Mouse (Mus musculus): Measurements from ENCODE around the gene Cdh8. TPM values are rescaled to one million over a fixed set of nuclear protein-coding genes. Genes with fewer than 3 reads are reported as not detected.
"Not testable (repeated sequence)": the region's sequence is repeated elsewhere in the genome, so short reads cannot be mapped to it uniquely, and the experiment has no call there.

Gene Cdh8
- polyA plus RNA-seq, 1 experiment from 2014 or later, result 6.4 TPM

DNA sequence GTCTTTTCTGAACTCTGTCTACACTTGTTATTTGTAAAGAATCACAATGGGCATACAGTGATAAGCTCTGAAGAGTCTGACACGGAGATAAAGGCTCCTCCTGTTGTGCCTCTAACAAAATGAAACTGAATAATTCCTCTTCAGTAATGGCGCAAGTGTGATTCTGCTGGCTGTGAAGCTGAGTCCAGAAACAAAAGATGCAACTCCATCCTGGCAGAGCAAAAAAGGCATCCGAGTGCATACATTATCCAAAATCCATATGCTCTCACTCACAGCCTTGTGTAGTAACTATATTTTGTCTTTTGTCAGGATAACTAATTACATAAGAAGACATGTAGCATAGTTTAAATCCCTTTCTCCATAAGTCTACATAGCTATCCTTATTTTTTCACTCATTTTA, 149.1 kb downstream of the Cdh8 start:
- Histone ChIP-seq H3K4me3 (no peak overlapping the region), H3K27me3 (no peaks in the 10 kb centered on the region), H3K36me3 (no peaks in the 10 kb centered on the region), H3K9me3 (no peaks in the 10 kb centered on the region), H3K4me1 (no peaks in the 10 kb centered on the region), H3K4me2 (no peak overlapping the region), H3K9ac (no peak overlapping the region), H3K27ac (no peak overlapping the region)
- 69% methylated on average over 3 of the region's 3 CpGs for WGBS
- no peak for ATAC-seq (ENCODE audit: borderline replicate concordance, extremely low read depth, low FRiP score, low TSS enrichment)

DNA sequence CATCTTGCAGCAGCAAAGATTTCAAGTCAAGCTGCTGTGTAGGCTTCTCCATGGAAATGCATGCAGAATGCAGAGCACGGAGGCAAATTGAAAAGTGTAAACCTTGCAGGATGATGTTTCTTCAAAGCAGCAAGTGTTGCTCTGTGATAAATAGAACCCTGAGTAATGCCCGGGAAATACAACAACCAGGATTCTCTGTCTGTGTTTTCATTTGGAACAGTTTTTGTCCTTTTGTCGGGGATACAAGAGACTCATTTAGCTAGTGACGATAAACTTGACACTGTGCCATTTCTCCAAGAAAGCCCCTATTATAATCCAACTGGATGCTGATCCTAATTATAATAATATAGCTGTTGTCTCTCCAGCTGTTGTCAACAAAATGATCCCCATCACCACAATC, 181.9 kb downstream of the Cdh8 start:
- 74% methylated on average over 4 of the region's 4 CpGs for WGBS
- Histone ChIP-seq H3K9me3 (no peaks in the 10 kb centered on the region), H3K4me2 (no peak overlapping the region), H3K4me3 (no peak overlapping the region), H3K9ac (no peak overlapping the region), H3K27me3 (no peaks in the 10 kb centered on the region), H3K4me1 (no peaks in the 10 kb centered on the region), H3K36me3 (no peaks in the 10 kb centered on the region), H3K27ac (no peak overlapping the region)
- no peak for ATAC-seq (ENCODE audit: borderline replicate concordance, extremely low read depth, low FRiP score, low TSS enrichment)

DNA sequence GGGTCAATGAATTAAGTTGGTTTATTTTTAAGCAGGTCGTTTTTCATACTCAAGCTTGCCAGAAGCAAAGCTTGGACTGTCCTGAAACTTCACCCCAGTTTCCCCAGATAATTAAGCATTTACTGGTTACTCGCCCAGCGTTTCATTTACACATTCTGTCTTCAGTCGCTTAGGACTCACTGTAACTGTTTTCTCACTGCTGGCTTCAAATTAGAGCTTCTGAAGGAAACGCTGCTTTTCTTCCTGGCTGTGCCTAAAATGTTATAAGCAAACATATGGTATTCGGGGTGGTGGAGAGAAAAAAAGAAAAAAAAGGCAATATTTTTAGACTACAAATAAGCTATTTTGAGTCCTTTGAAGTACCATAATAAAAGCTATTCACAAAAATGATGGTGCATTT, 192.6 kb downstream of the Cdh8 start:
- H3K27me3 ChIP-seq, result no peaks in the 10 kb centered on the region
- ATAC-seq (ENCODE audit: borderline replicate concordance, extremely low read depth, low FRiP score, low TSS enrichment), result no peak
- H3K4me2 ChIP-seq, result no peak overlapping the region
- H3K4me1 ChIP-seq, result no peaks in the 10 kb centered on the region
- no peaks in the 10 kb centered on the region for H3K36me3 ChIP-seq
- WGBS, result 64% methylated on average over 6 of the region's 6 CpGs
- H3K4me3 ChIP-seq, result no peak overlapping the region
- no peaks in the 10 kb centered on the region for H3K9me3 ChIP-seq
- H3K27ac ChIP-seq, result no peak overlapping the region
- no peak overlapping the region for H3K9ac ChIP-seq

DNA sequence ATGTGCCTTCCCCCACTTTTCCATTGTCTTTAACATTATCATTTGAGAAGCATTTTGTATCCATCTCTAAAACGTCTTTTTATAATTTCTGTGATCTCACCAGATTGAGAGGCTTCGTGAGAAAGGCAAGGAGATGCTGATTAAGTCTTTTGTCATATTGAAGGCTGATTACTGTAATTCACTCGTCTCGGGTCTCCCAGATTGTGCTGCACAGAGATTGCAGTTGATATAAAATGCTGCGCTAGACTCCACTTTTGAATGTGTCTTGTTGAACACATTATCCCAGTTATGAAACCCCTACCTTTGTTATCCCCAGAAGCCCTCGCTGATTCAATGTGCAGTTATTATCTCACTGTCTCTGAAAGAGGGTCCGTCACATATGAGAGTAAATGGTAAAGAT, 211.1 kb downstream of the Cdh8 start:
- no peak for ATAC-seq (ENCODE audit: borderline replicate concordance, extremely low read depth, low FRiP score, low TSS enrichment)
- Histone ChIP-seq H3K9me3 (no peaks in the 10 kb centered on the region), H3K36me3 (no peaks in the 10 kb centered on the region), H3K27ac (no peak overlapping the region), H3K4me3 (no peak overlapping the region), H3K27me3 (no peaks in the 10 kb centered on the region), H3K4me2 (no peak overlapping the region), H3K4me1 (no peaks in the 10 kb centered on the region), H3K9ac (no peak overlapping the region)
- WGBS, result 83% methylated on average over 7 of the region's 7 CpGs

DNA sequence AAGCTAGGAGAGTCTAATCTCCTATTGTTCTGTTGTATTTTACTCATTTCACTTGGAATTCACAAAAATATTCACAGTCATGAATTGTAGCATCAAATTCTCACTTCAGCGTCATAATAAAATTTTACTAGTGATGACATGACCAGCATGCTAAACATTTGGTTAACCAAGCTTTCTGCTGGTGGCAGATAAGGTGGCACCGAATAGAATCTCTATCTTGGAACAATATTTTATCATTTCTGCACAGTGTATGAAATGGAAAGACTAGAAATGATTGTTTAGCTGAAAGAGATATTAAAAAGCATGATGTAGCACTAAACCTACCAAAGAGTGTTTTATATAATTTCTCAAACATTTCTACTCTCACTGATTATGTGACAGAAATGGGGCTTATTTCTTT, 225.6 kb downstream of the Cdh8 start:
- ATAC-seq (ENCODE audit: borderline replicate concordance, extremely low read depth, low FRiP score, low TSS enrichment), result no peak
- no peak overlapping the region for H3K4me3 ChIP-seq
- H3K9ac ChIP-seq, result no peak overlapping the region
- no peaks in the 10 kb centered on the region for H3K36me3 ChIP-seq
- no peaks in the 10 kb centered on the region for H3K9me3 ChIP-seq
- H3K4me1 ChIP-seq, result no peaks in the 10 kb centered on the region
- H3K27me3 ChIP-seq, result no peaks in the 10 kb centered on the region
- WGBS, result 82% methylated on average over 2 of the region's 2 CpGs
- H3K4me2 ChIP-seq, result no peak overlapping the region
- H3K27ac ChIP-seq, result no peak overlapping the region

DNA sequence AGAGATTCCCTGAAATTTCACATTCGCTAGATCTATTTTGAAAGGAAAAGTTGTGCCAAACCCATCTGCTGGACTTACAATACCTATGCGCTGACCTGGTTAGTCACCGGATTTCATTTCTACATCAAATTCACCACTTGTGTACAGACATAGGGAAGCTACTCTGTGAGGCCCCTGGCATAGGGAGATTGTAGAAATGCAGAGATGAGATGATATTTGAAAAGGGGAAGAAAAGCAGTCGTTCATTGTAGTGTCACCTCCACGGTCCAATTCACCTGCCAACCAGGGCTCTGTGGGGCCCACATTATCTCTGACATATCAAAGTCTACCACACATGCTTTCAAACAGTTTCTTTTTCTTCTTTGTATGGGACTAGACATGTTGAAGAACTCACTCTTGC, 229.4 kb downstream of the Cdh8 start:
- no peak overlapping the region for H3K4me2 ChIP-seq
- H3K4me3 ChIP-seq, result no peak overlapping the region
- H3K9ac ChIP-seq, result no peak overlapping the region
- no peaks in the 10 kb centered on the region for H3K27me3 ChIP-seq
- ATAC-seq (ENCODE audit: borderline replicate concordance, extremely low read depth, low FRiP score, low TSS enrichment), result no peak
- no peaks in the 10 kb centered on the region for H3K9me3 ChIP-seq
- H3K4me1 ChIP-seq, result no peaks in the 10 kb centered on the region
- WGBS, result 87% methylated on average over 5 of the region's 5 CpGs
- no peaks in the 10 kb centered on the region for H3K36me3 ChIP-seq
- no peak overlapping the region for H3K27ac ChIP-seq

DNA sequence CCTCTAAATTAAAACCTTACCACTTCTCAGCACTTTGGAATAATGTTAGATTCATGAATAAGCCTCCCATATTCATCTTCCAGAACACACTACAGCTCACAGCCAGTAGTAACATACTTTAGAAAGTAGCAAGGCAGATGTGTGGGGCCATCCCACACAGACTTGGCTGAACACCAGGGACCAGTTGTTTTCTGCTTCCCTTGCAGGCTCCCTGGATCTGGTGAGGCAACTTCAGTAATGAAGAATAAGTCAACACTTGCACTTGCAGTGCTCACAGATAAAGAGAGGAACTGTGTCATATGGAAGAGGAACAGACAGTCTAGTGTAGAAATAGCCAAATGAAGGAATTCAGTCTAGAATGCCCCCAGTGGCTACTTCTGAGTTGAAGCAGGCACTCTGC, 232.1 kb downstream of the Cdh8 start:
- no peak overlapping the region for H3K4me3 ChIP-seq
- H3K9me3 ChIP-seq, result no peaks in the 10 kb centered on the region
- H3K4me2 ChIP-seq, result no peak overlapping the region
- no peak overlapping the region for H3K9ac ChIP-seq
- ATAC-seq (ENCODE audit: borderline replicate concordance, extremely low read depth, low FRiP score, low TSS enrichment), result no peak
- H3K27ac ChIP-seq, result no peak overlapping the region
- H3K27me3 ChIP-seq, result no peaks in the 10 kb centered on the region
- H3K36me3 ChIP-seq, result no peaks in the 10 kb centered on the region
- no peaks in the 10 kb centered on the region for H3K4me1 ChIP-seq

DNA sequence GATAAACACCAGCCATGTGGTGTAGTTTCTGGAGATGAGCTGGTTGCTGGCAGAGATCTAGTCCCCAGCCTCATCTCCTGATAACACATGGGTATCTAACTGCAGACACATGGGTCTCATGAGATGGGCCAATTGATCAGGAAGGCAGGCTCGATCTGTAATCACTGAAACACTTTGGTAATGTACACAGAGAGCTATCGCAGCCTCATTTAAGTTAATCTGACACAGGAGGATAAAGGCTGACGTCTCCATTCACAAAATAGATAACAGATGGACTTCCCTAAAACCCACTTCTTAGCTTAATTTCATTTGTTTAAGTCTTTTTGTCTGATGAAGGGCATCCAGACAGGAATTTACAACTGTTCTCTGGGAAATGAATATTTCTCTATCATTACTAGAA, 249.3 kb downstream of the Cdh8 start:
- 51% methylated on average over 3 of the region's 3 CpGs for WGBS
- Histone ChIP-seq H3K27me3 (no peaks in the 10 kb centered on the region), H3K9ac (no peak overlapping the region), H3K4me3 (no peak overlapping the region), H3K9me3 (no peaks in the 10 kb centered on the region), H3K4me1 (no peaks in the 10 kb centered on the region), H3K36me3 (no peaks in the 10 kb centered on the region), H3K4me2 (no peak overlapping the region), H3K27ac (no peak overlapping the region)
- ATAC-seq (ENCODE audit: borderline replicate concordance, extremely low read depth, low FRiP score, low TSS enrichment), result no peak

DNA sequence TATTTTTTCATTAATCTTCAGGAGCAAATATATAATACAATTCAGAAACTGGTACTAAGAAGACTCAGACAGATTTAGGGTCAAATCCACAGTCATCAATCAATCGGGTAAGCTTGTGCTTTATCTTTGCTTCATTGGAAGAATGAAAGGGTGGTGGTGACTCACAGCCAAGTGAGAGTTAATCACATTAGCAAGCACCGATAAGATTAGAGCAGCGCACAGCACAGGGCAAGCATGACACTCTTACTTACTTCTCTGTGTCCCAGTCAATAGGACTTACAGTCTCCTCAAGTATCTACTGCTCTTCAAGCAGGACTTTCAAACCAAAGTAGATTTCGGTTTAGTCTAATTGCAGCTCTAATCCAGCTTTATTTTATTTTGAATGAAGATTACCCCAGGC, 254.6 kb downstream of the Cdh8 start:
- Histone ChIP-seq H3K4me3 (no peak overlapping the region), H3K4me2 (no peak overlapping the region), H3K9me3 (no peaks in the 10 kb centered on the region), H3K9ac (no peak overlapping the region), H3K4me1 (no peaks in the 10 kb centered on the region), H3K27me3 (no peaks in the 10 kb centered on the region), H3K36me3 (no peaks in the 10 kb centered on the region), H3K27ac (no peak overlapping the region)
- ATAC-seq (ENCODE audit: borderline replicate concordance, extremely low read depth, low FRiP score, low TSS enrichment), result no peak
- 18% methylated on average over 4 of the region's 4 CpGs for WGBS

DNA sequence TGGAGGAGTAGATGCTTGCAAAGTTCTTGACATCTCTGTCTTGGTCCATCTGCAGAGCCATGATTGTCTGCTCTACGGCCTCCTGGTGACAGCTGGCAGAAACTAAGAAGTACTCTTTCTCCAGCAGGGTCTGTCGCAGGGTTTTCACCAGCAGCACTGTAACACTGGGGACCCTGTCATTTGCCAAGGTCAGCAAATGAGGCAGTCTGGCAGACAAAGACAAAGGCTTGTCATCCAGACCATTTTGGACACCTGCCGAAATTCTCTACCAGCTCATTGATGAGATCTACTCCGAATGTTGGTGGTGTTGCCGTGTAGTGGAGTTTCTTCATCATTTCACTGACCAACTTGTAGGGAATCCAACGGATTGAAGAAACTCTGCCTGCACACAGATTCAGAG, 270.8 kb downstream of the Cdh8 start:
- Histone ChIP-seq H3K9me3 (no peaks in the 10 kb centered on the region), H3K4me3 (no peak overlapping the region), H3K4me1 (no peaks in the 10 kb centered on the region), H3K27ac (no peak overlapping the region), H3K27me3 (no peaks in the 10 kb centered on the region), H3K9ac (no peak overlapping the region), H3K4me2 (no peak overlapping the region), H3K36me3 (no peaks in the 10 kb centered on the region)
- ATAC-seq (ENCODE audit: borderline replicate concordance, extremely low read depth, low FRiP score, low TSS enrichment), result no peak
- 87% methylated on average over 6 of the region's 6 CpGs for WGBS

DNA sequence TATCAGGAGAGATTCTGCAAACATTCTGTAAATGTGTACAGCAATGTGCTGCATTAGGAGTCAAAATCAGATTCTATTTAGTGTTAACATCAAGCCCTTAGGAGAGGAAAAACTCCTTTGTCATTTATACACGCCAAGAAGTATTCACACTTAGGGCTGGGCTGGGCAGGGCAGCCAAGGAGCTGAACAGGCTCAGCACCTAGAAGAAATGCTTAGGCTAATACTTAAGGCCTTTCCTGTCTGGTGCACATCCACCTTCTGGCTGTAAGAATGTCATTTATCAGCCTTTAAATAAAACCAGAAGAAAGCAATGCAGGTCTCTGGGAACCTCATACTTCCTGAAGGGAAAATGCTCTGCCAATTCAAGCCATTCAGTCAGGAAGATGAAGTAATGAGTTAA, 271.5 kb downstream of the Cdh8 start:
- H3K9ac ChIP-seq; H3K36me3 ChIP-seq; H3K27ac ChIP-seq; H3K4me2 ChIP-seq; H3K4me3 ChIP-seq; H3K9me3 ChIP-seq; H3K4me1 ChIP-seq; ATAC-seq (ENCODE audit: borderline replicate concordance, extremely low read depth, low FRiP score, low TSS enrichment); H3K27me3 ChIP-seq: not testable (repeated sequence)
- 37% methylated on average over 1 of the region's 1 CpGs for WGBS

DNA sequence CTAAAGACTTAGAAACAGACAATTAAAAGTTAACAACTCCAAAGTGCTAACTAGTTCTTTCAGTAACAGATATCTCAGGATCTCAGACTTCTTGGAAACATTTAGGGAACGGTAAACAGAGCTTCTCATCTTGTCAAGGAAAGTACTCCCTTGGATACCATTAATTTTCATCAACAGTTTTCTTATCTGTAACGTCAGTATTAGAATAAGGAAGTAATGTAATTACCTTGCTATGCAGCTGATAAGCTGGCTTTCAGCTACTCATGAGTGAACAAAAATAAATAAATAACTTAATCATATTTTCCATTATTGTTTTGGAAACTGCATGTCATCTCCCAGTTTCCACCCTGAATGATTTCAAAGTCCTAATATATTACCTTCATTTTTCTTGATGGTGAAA, 317.8 kb downstream of the Cdh8 start:
- no peaks in the 10 kb centered on the region for H3K27me3 ChIP-seq
- WGBS, result 48% methylated on average over 2 of the region's 2 CpGs

DNA sequence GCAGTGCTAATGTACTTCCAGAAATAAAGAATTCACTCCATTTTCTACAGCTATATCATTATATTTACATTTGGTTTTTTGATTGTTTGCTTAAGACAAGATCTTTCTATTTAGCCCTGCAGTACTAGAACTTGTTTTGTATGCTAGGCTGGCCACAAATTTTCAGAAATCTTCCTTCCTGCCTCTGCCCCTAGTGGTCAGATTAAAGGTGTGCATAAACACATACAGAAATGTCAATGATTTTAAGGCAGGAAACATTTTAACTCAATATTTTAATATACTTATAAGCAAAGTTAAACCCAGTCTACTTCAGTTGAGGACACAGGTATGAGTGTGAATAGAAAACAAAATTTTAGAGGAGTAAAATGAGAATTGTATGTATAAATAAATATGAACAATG, 364.9 kb downstream of the Cdh8 start:
- no peaks in the 10 kb centered on the region for H3K36me3 ChIP-seq
- no peak for ATAC-seq (ENCODE audit: borderline replicate concordance, extremely low read depth, low FRiP score, low TSS enrichment)
- no peaks in the 10 kb centered on the region for H3K9me3 ChIP-seq
- no peaks in the 10 kb centered on the region for H3K27me3 ChIP-seq
- H3K4me2 ChIP-seq, result no peak overlapping the region
- H3K4me3 ChIP-seq, result no peak overlapping the region
- H3K27ac ChIP-seq, result no peak overlapping the region
- H3K4me1 ChIP-seq, result no peaks in the 10 kb centered on the region
- H3K9ac ChIP-seq, result no peak overlapping the region

More for the DNA sequence above, 317.8 kb downstream of the Cdh8 start:
- Histone ChIP-seq H3K4me2 (no peak overlapping the region), H3K9ac (no peak overlapping the region), H3K4me3 (no peak overlapping the region), H3K27ac (no peak overlapping the region), H3K9me3 (no peaks in the 10 kb centered on the region), H3K4me1 (no peaks in the 10 kb centered on the region), H3K36me3 (no peaks in the 10 kb centered on the region)
- no peak for ATAC-seq (ENCODE audit: borderline replicate concordance, extremely low read depth, low FRiP score, low TSS enrichment)
